Mouse (Mus musculus) kidney, postnatal 10 days (tissue): ENCODE results near the gene Tas2r118.

Source experiments
- DNase-seq: peaks from one replicate; pipeline ENCODE4 v3.0.0; 2021; ENCODE audit warnings: mixed read lengths

Tas2r118 gene

GRCm38 (mm10) chr6:23969960-23970359 lies at the start of gene Tas2r118:
TSS of gene Tas2r118 (minus strand) at chr6:23970060.
- no peak for DNase-seq

- DNase-seq: no peak
These were observed 48.5 kb upstream of the Tas2r118 start for GRCm38 (mm10) chr6:24018320-24018719.

GRCm38 (mm10) chr6:23993276-23993675 lies 23.4 kb upstream of the Tas2r118 start:
- no peak for DNase-seq

GRCm38 (mm10) chr6:23990687-23991387 lies 21.0 kb upstream of the Tas2r118 start:
- DNase-seq: no peak

- no peak for DNase-seq
These were observed 16.4 kb upstream of the Tas2r118 start for GRCm38 (mm10) chr6:23986293-23986692.

- DNase-seq: no peak
These were observed 2.9 kb downstream of the Tas2r118 start for GRCm38 (mm10) chr6:23966980-23967379.

GRCm38 (mm10) chr6:23965925-23966324 lies 3.9 kb downstream of the Tas2r118 start:
- no peak for DNase-seq

- no peak for DNase-seq
These were observed 6.1 kb downstream of the Tas2r118 start for GRCm38 (mm10) chr6:23963741-23964140.

- no peak for DNase-seq
These were observed 29.1 kb downstream of the Tas2r118 start for GRCm38 (mm10) chr6:23940776-23941175.

GRCm38 (mm10) chr6:23938575-23939488 lies 31.0 kb downstream of the Tas2r118 start:
- no peak for DNase-seq

- DNase-seq: no peak
These were observed 33.4 kb downstream of the Tas2r118 start for GRCm38 (mm10) chr6:23936414-23936813.

GRCm38 (mm10) chr6:23923806-23924205 lies 46.1 kb downstream of the Tas2r118 start:
- no peak for DNase-seq
